Comparison of ENCODE assay signal across 33 mouse cellular contexts in genomic region chr14:35309201-35309600, GRCm38 (mm10).
"Had no signal": no experiment of that assay in that cellular context is flagged by ENCODE, and none has a peak within 500 bp of the region (broad histone marks: within the 10 kb centered on the region; RNA-seq: fewer than 3 reads in every experiment).

No protein-coding gene starts in this region.

- DNase-seq: left cerebral cortex, postnatal 4 days; liver; liver, embryonic 13.5 days; liver, postnatal 0 days; lung, adult 18-20 months; lung, adult 2 months; lung, embryonic 14.5 days; lung, postnatal 10 days; lung, postnatal 14 days; lung, postnatal 36 days; lung, postnatal 4 days; midbrain, embryonic 14.5 days had no signal

- H3K27ac ChIP-seq: limb, embryonic 10.5 days; limb, embryonic 12.5 days; limb, embryonic 13.5 days; limb, embryonic 15.5 days; liver, embryonic 12.5 days; liver, embryonic 13.5 days; liver, embryonic 14.5 days; liver, embryonic 15.5 days; lung, embryonic 15.5 days; macrophage; midbrain, embryonic 10.5 days; midbrain, embryonic 12.5 days; midbrain, embryonic 13.5 days; midbrain, embryonic 15.5 days; neural tube, embryonic 12.5 days; neural tube, embryonic 13.5 days had no signal

- H3K4me1 ChIP-seq: limb, embryonic 10.5 days; limb, embryonic 12.5 days; limb, embryonic 13.5 days; limb, embryonic 15.5 days; liver, embryonic 12.5 days; liver, embryonic 13.5 days; liver, embryonic 15.5 days; lung, embryonic 15.5 days; megakaryocyte, embryonic 14.5 days; midbrain, embryonic 10.5 days; midbrain, embryonic 12.5 days; midbrain, embryonic 15.5 days; neural tube, embryonic 12.5 days; neural tube, embryonic 13.5 days had no signal

- H3K9ac ChIP-seq: limb, embryonic 12.5 days; limb, embryonic 13.5 days; limb, embryonic 15.5 days; liver, embryonic 12.5 days; liver, embryonic 13.5 days; liver, embryonic 14.5 days; liver, embryonic 15.5 days; liver, postnatal 0 days; lung, embryonic 14.5 days; lung, embryonic 15.5 days; midbrain, embryonic 12.5 days; midbrain, embryonic 13.5 days; midbrain, embryonic 15.5 days; neural tube, embryonic 12.5 days; neural tube, embryonic 13.5 days had no signal

- H3K4me2 ChIP-seq: limb, embryonic 12.5 days; limb, embryonic 13.5 days; limb, embryonic 15.5 days; liver, embryonic 11.5 days; liver, embryonic 12.5 days; liver, embryonic 13.5 days; liver, embryonic 15.5 days; lung, embryonic 14.5 days; lung, embryonic 15.5 days; midbrain, embryonic 11.5 days; midbrain, embryonic 12.5 days; midbrain, embryonic 13.5 days; midbrain, embryonic 15.5 days; neural tube, embryonic 12.5 days; neural tube, embryonic 13.5 days had no signal

- H3K9me3 ChIP-seq: limb, embryonic 10.5 days; limb, embryonic 12.5 days; limb, embryonic 13.5 days; limb, embryonic 15.5 days; liver, embryonic 13.5 days; liver, embryonic 15.5 days; lung, embryonic 15.5 days; midbrain, embryonic 10.5 days; midbrain, embryonic 12.5 days; midbrain, embryonic 13.5 days; midbrain, embryonic 15.5 days; neural tube, embryonic 12.5 days; neural tube, embryonic 13.5 days had no signal

- H3K27me3 ChIP-seq: limb, embryonic 12.5 days; limb, embryonic 13.5 days; limb, embryonic 15.5 days; liver, embryonic 12.5 days; liver, embryonic 13.5 days; liver, embryonic 15.5 days; lung, embryonic 15.5 days; megakaryocyte, embryonic 14.5 days; midbrain, embryonic 12.5 days; midbrain, embryonic 13.5 days; midbrain, embryonic 15.5 days; neural tube, embryonic 12.5 days; neural tube, embryonic 13.5 days had no signal

- H3K4me3 ChIP-seq: limb, embryonic 10.5 days; limb, embryonic 12.5 days; limb, embryonic 13.5 days; limb, embryonic 15.5 days; liver, embryonic 12.5 days; liver, embryonic 13.5 days; liver, embryonic 15.5 days; lung, embryonic 15.5 days; megakaryocyte, embryonic 14.5 days; midbrain, embryonic 10.5 days; midbrain, embryonic 12.5 days; midbrain, embryonic 13.5 days; midbrain, embryonic 15.5 days; myocyte; neural tube, embryonic 12.5 days; neural tube, embryonic 13.5 days had no signal

- ATAC-seq: liver, embryonic 12.5 days; liver, postnatal 0 days; lung, postnatal 0 days; midbrain, embryonic 13.5 days; midbrain, embryonic 15.5 days; midbrain, embryonic 16.5 days had no signal

- H3K36me3 ChIP-seq: limb, embryonic 10.5 days; limb, embryonic 12.5 days; limb, embryonic 13.5 days; limb, embryonic 15.5 days; liver, embryonic 12.5 days; liver, embryonic 13.5 days; liver, embryonic 15.5 days; lung, embryonic 15.5 days; midbrain, embryonic 10.5 days; midbrain, embryonic 12.5 days; midbrain, embryonic 13.5 days; midbrain, embryonic 15.5 days; neural tube, embryonic 12.5 days; neural tube, embryonic 13.5 days had no signal
